ENCODE assay signal across 28 mouse cellular contexts in genomic region chr10:27117815-27118214, GRCm38 (mm10).
A peak's percentile ranks its signal among the peaks of the same experiment; 100 is the strongest.
DNase-seq lines count a peak whose midpoint lies in the region; ATAC-seq and TF ChIP-seq lines count a peak whose summit lies in the region.
"Had no signal": no experiment of that assay in that cellular context is flagged by ENCODE, and none has a peak within 500 bp of the region (broad histone marks: within the 10 kb centered on the region; RNA-seq: fewer than 3 reads in every experiment).

No protein-coding gene starts in this region.

- peak; percentile 4 for DNase-seq in right cerebral cortex, adult 18-20 months
- DNase-seq in right cerebral cortex, postnatal 36 days (ENCODE audit: low spot score in 2 of 2): no peak
- peak; percentile 39 for DNase-seq in adipocyte (ENCODE audit: low spot score)
- DNase-seq in layer of hippocampus, adult 2 months (ENCODE audit: low spot score in 2 of 2): no peak
- no peak for DNase-seq in layer of hippocampus, postnatal 36 days
- DNase-seq in left cerebral cortex, adult 11 months (ENCODE audit: low spot score): no peak
- DNase-seq: adrenal gland, postnatal 25 days; B cell, adult 2 months; cerebellum, adult 18-20 months; cerebellum, postnatal 10 days; heart, postnatal 10 days; kidney, adult 18-20 months; kidney, postnatal 36 days; liver; right cerebral cortex, postnatal 14 days; thymus, postnatal 36 days had no signal

- ATAC-seq in granulocyte monocyte progenitor cell, adult 5-6 weeks (replicated peaks; ENCODE audit: poor library complexity, severe bottlenecking): peak; percentile 80
- ATAC-seq: forebrain, embryonic 14.5 days; inflammation-experienced regulatory T-cells, adult 6 months had no signal

- H3K27ac ChIP-seq in layer of hippocampus, adult 2 months: no peak overlapping the region
- H3K27ac ChIP-seq: embryonic facial prominence, embryonic 10.5 days; embryonic facial prominence, embryonic 15.5 days; heart, embryonic 13.5 days; hindbrain, embryonic 14.5 days; lung, embryonic 15.5 days; midbrain, embryonic 12.5 days; neural tube, embryonic 13.5 days; stomach, embryonic 15.5 days had no signal

- TF ChIP-seq CTCF in layer of hippocampus, adult 2 months (conservative IDR thresholded peaks at IDR 0.05): no peak

- H3K4me3 ChIP-seq in layer of hippocampus, adult 2 months: no peak overlapping the region
- H3K4me3 ChIP-seq: embryonic facial prominence, embryonic 10.5 days; embryonic facial prominence, embryonic 15.5 days; heart, embryonic 13.5 days; lung, embryonic 15.5 days; megakaryocyte, embryonic 14.5 days; midbrain, embryonic 12.5 days; neural tube, embryonic 13.5 days; stomach, embryonic 15.5 days had no signal

Comparison
In these comparisons a context has a peak if more than half of its experiments do, and no peak if none do; other contexts are left out.
1. DNase-seq: peak in right cerebral cortex, adult 18-20 months (single experiment) and adipocyte (single experiment); none in right cerebral cortex, postnatal 36 days (0 of 2), layer of hippocampus, adult 2 months (0 of 2), layer of hippocampus, postnatal 36 days (0 of 2) and left cerebral cortex, adult 11 months (single experiment).